Mouse (Mus musculus) lung, embryonic 16.5 days (tissue): ENCODE data around the gene Tomm40. TPM values are rescaled to one million over a fixed set of nuclear protein-coding genes. Genes with fewer than 3 reads are reported as not detected.

Source experiments
- ATAC-seq: fragments of 200-750 bp; cut with Nextera tagmentation; 2 replicates; pipeline ENCODE4 v1.8.0; 2017; ENCODE audit warnings: low read depth, mild to moderate bottlenecking, moderate library complexity
- H3K27ac ChIP-seq: fragments of 300-500 bp; sonication (generic); 2 replicates; pipeline ENCODE4 v1.5.1; 2014; ENCODE audit warnings: mild to moderate bottlenecking, control low read depth, low read length
- H3K27me3 ChIP-seq: fragments of 300-500 bp; sonication (generic); 2 replicates; pipeline ENCODE4 v1.6.1; 2014; ENCODE audit warnings: low read depth, low read length, mixed read lengths; ENCODE audit not compliant: control insufficient read depth, insufficient read depth
- H3K36me3 ChIP-seq: fragments of 300-500 bp; sonication (generic); 2 replicates; pipeline ENCODE4 v1.6.1; 2014; ENCODE audit warnings: low read length; ENCODE audit not compliant: control insufficient read depth, insufficient read depth
- H3K4me1 ChIP-seq: fragments of 300-500 bp; sonication (generic); replicated peaks from 2 replicates; pipeline ENCODE4 v1.6.1; 2014; ENCODE audit warnings: low read length, mixed read lengths; ENCODE audit not compliant: control insufficient read depth, insufficient read depth
- H3K4me2 ChIP-seq: fragments of 300-500 bp; sonication (generic); 2 replicates; pipeline ENCODE4 v1.6.1; 2014; ENCODE audit warnings: low read depth, low read length, control low read depth
- H3K4me3 ChIP-seq: fragments of 300-500 bp; sonication (generic); 2 replicates; pipeline ENCODE4 v1.5.1; 2014; ENCODE audit warnings: mild to moderate bottlenecking, low read length, control low read depth
- H3K9ac ChIP-seq: fragments of 300-500 bp; sonication (generic); 2 replicates; pipeline ENCODE4 v1.6.1; 2014; ENCODE audit warnings: low read length, control low read depth
- H3K9me3 ChIP-seq: fragments of 300-500 bp; sonication (generic); 2 replicates; pipeline ENCODE4 v1.6.1; 2016; ENCODE audit warnings: low read length; ENCODE audit not compliant: control insufficient read depth
- WGBS: fragments of 180-500 bp; shearing (Covaris S2); extraction: QIAGEN DNeasy Blood & Tissue Kit; methylation state at CpG from one replicate; pipeline ENCODE4 v1.1.7; 2014; 5-methylcytosine and 5-hydroxymethylcytosine counted together
- polyA plus RNA-seq: library from polyadenylated mRNA; unstranded; fragments of >200 nt; fragmentation: Nextera tagmentation; extraction: Ambion mirVana; gene quantifications from 2 replicates; pipeline ENCODE4 v1.2.1, GENCODE M21; 2015

The Tomm40 gene
- polyA plus RNA-seq, 1 experiment from 2014 or later, result 87.4 TPM

DNA sequence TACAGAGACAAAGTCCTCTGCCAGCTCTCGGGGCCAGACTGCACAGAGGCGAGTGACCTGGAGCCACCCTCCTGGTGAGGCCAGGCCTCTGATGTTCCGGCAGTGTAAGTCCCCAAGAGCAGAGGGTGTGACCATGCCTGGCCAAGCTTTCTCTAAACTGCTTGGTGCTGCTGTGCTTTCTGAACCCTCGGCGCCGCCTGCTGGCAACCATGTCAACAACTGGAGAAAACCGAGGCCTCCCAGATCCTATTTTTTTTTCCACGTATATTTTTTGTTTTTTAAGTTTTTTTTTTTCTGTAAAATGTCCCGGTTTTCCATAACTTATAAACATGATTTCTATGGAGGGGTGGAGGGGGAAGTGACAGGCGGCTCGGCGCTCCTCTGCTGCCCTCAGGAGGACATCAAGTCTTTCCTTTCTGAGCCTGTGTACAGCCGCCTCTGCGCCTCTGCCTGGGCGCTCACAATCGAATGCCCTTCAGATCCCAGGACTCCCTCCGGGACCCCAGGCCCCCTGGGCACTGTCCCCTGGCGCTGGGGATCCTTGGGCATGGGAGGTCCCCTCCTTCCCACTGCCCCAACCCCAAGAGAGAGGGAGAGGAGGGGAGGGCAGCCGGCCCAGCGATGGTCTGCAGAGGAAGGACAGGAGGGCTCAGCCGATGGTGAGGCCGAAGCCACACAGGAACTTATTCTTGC is 14.0 kb downstream of the Tomm40 start:
- no peak overlapping the region for H3K4me2 ChIP-seq
- ATAC-seq, result peak; percentile 70

DNA sequence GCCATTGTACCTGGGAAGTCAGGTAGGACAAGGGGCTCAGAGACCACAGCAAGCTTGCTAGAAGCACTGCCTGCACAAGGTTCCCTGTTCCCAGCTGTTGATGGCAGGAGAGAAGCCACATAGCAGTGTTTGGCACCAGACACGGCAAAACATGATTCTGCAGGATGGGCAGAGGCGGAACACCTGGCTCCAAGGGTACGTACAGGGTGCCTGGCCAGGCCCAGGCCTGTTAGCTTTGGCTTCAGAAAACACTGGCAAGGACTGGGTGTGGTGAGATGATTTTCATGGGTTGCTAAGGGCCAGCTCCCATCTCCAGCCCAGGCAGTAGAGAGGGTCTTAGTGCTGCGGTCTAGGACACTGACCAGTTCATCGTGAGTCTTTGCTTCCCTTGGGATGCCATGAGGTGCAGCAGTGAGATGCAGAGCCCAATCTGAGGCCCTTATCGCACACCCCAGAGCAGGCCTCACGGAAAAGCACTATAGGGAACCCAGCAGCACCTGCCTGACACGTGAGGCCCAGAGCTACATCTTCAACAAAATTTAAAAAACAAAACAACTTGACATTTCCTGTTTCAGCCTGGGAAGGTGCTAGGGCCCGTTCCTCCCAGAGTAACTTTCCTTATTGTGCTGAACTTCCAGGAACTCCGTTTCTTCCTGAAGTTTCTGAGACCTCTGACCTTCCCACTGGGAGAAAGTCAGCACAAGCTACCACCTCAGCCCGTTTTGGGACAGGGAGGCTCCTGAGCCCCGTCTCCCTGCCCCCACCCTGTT is 14.8 kb downstream of the Tomm40 start:
- Histone ChIP-seq H3K4me1 (peaks cover 13% of the 10 kb centered on the region), H3K4me3 (no peak overlapping the region), H3K9me3 (peaks cover 4% of the 10 kb centered on the region; the same call in 1 of the 2 replicates), H3K36me3 (peaks cover 13% of the 10 kb centered on the region), H3K4me2 (no peak overlapping the region), H3K27ac (peak overlapping the region; percentile 37; the same call in 1 of the 2 replicates), H3K9ac (peak overlapping the region; percentile 49; the same call in 1 of the 2 replicates), H3K27me3 (no peaks in the 10 kb centered on the region)
- WGBS, result 53% methylated on average over 12 of the region's 12 CpGs
- no peak for ATAC-seq

More for the DNA sequence above, 14.0 kb downstream of the Tomm40 start:
- no peaks in the 10 kb centered on the region for H3K27me3 ChIP-seq
- H3K27ac ChIP-seq, result peak overlapping the region; percentile 37; the same call in 1 of the 2 replicates
- H3K4me1 ChIP-seq, result peaks cover 13% of the 10 kb centered on the region
- no peak overlapping the region for H3K4me3 ChIP-seq
- H3K9ac ChIP-seq, result peak overlapping the region; percentile 49; the same call in 1 of the 2 replicates
- WGBS, result 29% methylated on average over 22 of the region's 22 CpGs
- peaks cover 4% of the 10 kb centered on the region; the same call in 1 of the 2 replicates for H3K9me3 ChIP-seq
- peaks cover 15% of the 10 kb centered on the region for H3K36me3 ChIP-seq

DNA sequence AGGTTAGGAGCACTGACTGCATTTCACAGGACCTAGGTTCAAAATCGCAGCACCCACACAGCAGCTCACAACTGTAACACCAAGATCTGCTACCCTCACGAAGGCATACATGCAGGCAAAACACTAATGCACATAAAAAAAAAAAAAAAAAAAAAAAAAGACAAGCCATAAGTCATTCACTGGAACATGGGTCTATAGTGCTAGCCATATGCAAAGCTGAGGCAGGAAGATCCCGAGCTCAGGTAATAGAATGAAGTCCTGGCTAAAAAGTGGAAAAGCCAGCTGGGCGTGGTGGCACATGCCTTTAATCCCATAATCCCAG is 15.4 kb downstream of the Tomm40 start:
- no peak for ATAC-seq
- Histone ChIP-seq H3K9me3 (peaks cover 4% of the 10 kb centered on the region; the same call in 1 of the 2 replicates), H3K4me2 (no peak overlapping the region), H3K27ac (no peak overlapping the region), H3K9ac (no peak overlapping the region), H3K4me1 (peaks cover 20% of the 10 kb centered on the region), H3K36me3 (peaks cover 12% of the 10 kb centered on the region), H3K27me3 (no peaks in the 10 kb centered on the region), H3K4me3 (no peak overlapping the region)
- WGBS, result 79% methylated on average over 4 of the region's 4 CpGs

DNA sequence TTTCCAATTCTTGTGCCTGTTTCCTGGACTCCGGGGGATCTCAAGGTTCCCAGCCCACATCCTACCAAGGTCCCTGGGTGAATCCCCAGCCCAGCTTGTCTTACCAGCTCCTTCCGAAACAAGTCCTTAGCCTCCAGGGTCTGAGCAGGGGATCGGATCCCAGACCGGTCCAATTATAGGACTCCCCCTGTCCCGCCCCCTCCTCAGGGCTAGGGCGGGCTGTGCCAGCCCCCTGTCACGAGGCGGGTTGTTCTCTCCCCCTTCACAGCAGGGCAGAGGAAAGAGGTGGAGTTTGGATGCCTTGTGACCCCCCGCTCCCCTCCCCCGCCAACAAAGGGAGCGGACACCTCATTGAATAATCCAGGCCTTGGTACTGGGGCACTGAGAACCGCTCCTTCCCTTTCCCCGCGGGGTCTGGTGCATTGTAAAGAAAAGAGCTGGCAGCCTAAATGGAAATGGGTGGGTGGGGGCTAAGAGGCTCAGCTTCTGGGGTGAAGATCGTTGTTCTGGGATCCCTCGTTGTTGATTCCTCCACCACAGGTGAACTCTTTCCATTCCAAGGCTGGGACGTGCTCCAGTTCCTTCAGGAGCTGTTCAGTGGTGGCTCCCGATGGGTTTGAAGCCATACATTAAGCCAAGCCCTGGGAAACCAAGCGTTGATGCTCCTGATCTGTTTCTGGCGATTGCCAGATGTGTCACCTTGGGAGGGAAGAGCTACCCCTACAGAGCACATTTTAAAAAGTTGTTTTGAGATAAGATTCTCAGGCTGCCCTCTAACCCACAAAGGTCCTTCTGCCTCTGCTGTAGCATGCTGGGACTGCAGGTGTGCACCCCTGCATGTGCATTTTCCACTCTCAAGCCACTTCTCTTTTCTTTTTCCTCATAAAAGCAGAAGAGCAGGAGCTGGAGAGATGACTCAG is 16.1 kb downstream of the Tomm40 start, which contains the start of gene Apoe:
Apoe (minus strand) TSS at position 282 of the 920 bp plus-strand sequence.
- WGBS, result 4% methylated on average over 20 of the region's 20 CpGs
- Histone ChIP-seq H3K36me3 (peaks cover 10% of the 10 kb centered on the region), H3K4me1 (peaks cover 20% of the 10 kb centered on the region), H3K9me3 (peaks cover 4% of the 10 kb centered on the region; the same call in 1 of the 2 replicates), H3K9ac (peak within 1 kb of the TSS; percentile 67), H3K4me2 (peak within 1 kb of the TSS; percentile 62), H3K4me3 (peak within 1 kb of the TSS; percentile 46), H3K27ac (peak within 1 kb of the TSS; percentile 51), H3K27me3 (no peaks in the 10 kb centered on the region)
- peak; percentile 68 for ATAC-seq

DNA sequence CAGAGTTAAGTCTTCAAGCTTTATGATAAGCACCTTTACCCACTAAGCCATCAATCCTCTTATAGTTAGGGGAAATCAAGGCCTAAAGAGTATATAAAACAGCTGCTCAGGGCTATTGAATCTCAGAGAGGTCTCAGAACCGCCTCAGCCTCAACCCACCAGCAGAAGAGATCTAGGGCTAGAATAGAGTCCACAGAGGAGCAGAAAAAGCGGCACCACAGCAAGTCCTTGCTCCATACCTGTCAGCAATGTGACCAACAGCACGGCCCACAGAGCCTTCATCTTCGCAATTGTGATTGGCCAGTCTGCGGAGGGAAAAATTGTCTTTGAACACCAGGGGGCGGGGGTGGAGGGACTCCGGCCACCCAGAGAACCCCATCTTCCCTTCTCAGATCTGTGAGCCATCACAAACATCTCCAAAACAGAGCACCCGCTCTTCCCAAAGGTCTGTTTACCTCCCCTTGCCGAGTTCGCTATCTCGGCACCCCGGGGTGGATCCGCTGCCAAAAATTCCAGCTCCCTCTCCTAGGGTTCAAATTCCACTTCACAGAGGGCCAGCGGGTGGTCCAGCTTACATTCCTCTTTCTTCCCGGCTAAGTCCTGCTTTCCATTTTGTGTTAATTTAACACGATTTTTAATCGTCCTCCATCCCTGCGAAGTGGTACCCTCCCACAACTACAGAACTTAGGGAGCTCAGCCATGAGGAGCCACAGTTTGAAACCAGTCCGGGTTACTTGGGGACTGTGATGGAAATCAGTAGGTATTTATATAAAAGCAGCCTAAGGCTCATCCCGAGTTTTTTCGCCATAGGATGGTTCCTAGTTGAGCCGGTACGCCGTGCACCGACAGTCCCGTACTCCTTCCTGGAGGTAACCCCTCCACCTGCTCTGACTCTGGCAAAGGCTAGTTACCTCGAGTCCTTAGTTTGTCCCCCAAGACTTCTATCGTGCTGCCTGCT is 17.0 kb downstream of the Tomm40 start:
- Histone ChIP-seq H3K27me3 (no peaks in the 10 kb centered on the region), H3K4me3 (peak overlapping the region; percentile 46), H3K4me1 (peaks cover 27% of the 10 kb centered on the region), H3K4me2 (peak overlapping the region; percentile 62), H3K36me3 (peaks cover 10% of the 10 kb centered on the region), H3K9ac (peak overlapping the region; percentile 67), H3K27ac (peak overlapping the region; percentile 51), H3K9me3 (peaks cover 4% of the 10 kb centered on the region; the same call in 1 of the 2 replicates)
- 3% methylated on average over 28 of the region's 28 CpGs for WGBS
- ATAC-seq, result 0 out of 2 replicates have a peak, but pooled peaks have one; percentile 1

DNA sequence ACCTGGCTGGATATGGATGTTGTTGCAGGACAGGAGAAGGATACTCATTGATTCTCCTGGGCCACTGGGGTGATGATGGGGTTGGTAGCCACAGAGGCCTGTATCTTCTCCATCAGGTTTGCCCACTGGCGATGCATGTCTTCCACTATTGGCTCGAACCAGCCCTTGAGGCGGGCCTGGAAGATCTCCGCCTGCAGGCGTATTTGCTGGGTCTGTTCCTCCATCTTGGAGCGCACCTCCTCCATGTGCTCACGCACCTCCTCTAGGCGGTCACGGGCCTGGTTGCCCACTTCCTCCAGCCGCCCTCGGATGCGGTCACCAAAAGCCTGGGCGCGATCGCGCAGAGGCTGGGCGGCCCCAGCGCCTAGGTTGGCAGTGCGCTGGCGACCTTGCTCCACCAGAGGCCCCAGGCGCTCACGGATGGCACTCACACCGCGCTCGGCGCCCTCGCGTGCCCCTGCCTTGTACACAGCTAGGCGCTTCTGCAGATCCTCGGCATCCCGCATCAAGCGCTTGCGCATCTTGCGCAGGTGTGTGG is 18.8 kb downstream of the Tomm40 start:
- H3K4me2 ChIP-seq, result no peak overlapping the region
- peaks cover 4% of the 10 kb centered on the region; the same call in 1 of the 2 replicates for H3K9me3 ChIP-seq
- H3K36me3 ChIP-seq, result peaks cover 8% of the 10 kb centered on the region
- H3K27ac ChIP-seq, result no peak overlapping the region
- ATAC-seq, result no peak
- no peaks in the 10 kb centered on the region for H3K27me3 ChIP-seq
- 93% methylated on average over 34 of the region's 34 CpGs for WGBS
- no peak overlapping the region for H3K4me3 ChIP-seq
- H3K9ac ChIP-seq, result no peak overlapping the region
- peaks cover 44% of the 10 kb centered on the region for H3K4me1 ChIP-seq

DNA sequence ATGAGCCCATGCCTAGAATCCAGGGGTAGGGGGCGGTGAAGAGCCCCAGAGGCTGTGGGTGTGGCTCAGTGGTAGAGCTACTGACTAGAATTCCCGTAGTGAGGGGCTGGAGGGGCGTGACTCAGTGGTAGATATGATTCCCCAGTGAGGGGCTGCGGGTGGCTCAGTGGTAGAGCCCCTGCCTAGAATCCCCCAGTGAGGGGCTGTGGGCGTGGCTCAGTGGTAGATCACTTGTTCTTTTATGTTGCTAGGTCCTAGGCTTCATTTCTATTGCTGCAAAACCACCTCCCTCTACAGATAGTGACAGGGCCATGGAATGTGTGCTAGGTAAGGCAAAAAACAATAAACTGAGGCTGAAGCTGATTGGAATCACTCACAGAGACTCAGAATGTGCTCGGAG is 19.4 kb downstream of the Tomm40 start:
- Histone ChIP-seq H3K4me2 (no peak overlapping the region), H3K27ac (no peak overlapping the region), H3K9ac (no peak overlapping the region), H3K27me3 (no peaks in the 10 kb centered on the region), H3K4me1 (peaks cover 43% of the 10 kb centered on the region), H3K4me3 (no peak overlapping the region), H3K36me3 (peaks cover 8% of the 10 kb centered on the region), H3K9me3 (peaks cover 4% of the 10 kb centered on the region; the same call in 1 of the 2 replicates)
- 71% methylated on average over 6 of the region's 6 CpGs for WGBS
- no peak for ATAC-seq

DNA sequence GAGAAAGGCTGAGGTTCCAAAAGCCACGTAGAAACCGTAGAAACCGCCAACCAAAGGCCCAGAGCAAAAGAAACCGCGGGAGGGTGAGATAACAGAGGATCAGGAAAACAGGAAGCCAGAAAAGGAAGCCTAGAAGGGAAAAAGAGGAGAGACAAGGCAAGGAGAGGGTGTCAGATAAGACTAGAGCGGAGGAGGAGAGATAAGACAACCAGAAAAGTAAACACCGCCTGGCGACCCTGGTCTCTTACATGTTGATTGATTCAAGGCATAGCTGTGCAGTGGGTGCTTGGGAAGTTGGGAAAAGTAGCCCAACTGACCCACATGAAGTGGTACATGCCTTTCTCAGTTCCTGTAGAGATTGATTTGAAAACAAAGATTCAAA is 20.0 kb downstream of the Tomm40 start:
- peak overlapping the region; percentile 71 for H3K27ac ChIP-seq
- peaks cover 8% of the 10 kb centered on the region for H3K36me3 ChIP-seq
- H3K4me3 ChIP-seq, result no peak overlapping the region
- peaks cover 4% of the 10 kb centered on the region; the same call in 1 of the 2 replicates for H3K9me3 ChIP-seq
- no peaks in the 10 kb centered on the region for H3K27me3 ChIP-seq
- no peak for ATAC-seq
- H3K9ac ChIP-seq, result peak overlapping the region; percentile 4; the same call in 1 of the 2 replicates
- WGBS, result 9% methylated on average over 8 of the region's 8 CpGs
- H3K4me1 ChIP-seq, result peaks cover 40% of the 10 kb centered on the region
- no peak overlapping the region for H3K4me2 ChIP-seq
